Mouse (Mus musculus): ENCODE results near the gene Vsig1.

Gene Vsig1

GRCm38 (mm10) chrX:140907360-140907759 lies at the start of gene Vsig1:
Gene Vsig1, plus strand, starts transcription at chrX:140907608.
- no peak for DNase-seq (ENCODE audit: low spot score)

GRCm38 (mm10) chrX:140862760-140863159 lies 44.6 kb upstream of the Vsig1 start:
- no peak for DNase-seq (ENCODE audit: low spot score)

GRCm38 (mm10) chrX:140863431-140863830 lies 44.0 kb upstream of the Vsig1 start:
- DNase-seq (ENCODE audit: low spot score): no peak

GRCm38 (mm10) chrX:140887193-140887592 lies 20.2 kb upstream of the Vsig1 start:
- DNase-seq (ENCODE audit: low spot score): no peak

GRCm38 (mm10) chrX:140891796-140892195 lies 15.6 kb upstream of the Vsig1 start:
- DNase-seq (ENCODE audit: low spot score): no peak

- DNase-seq (ENCODE audit: low spot score): no peak
These were observed 3.9 kb upstream of the Vsig1 start for GRCm38 (mm10) chrX:140903487-140903886.

- DNase-seq (ENCODE audit: low spot score): no peak
These were observed 13.9 kb downstream of the Vsig1 start for GRCm38 (mm10) chrX:140921321-140921720.

GRCm38 (mm10) chrX:140932066-140932465 lies 24.7 kb downstream of the Vsig1 start:
- no peak for DNase-seq (ENCODE audit: low spot score)

GRCm38 (mm10) chrX:140933263-140933662 lies 25.9 kb downstream of the Vsig1 start:
- DNase-seq (ENCODE audit: low spot score): no peak

- DNase-seq (ENCODE audit: low spot score): no peak
These were observed 28.9 kb downstream of the Vsig1 start for GRCm38 (mm10) chrX:140936271-140936670.

GRCm38 (mm10) chrX:140953618-140954017 lies 46.2 kb downstream of the Vsig1 start:
- no peak for DNase-seq (ENCODE audit: low spot score)

GRCm38 (mm10) chrX:140956272-140956940 lies 49.0 kb downstream of the Vsig1 start, which contains the start of the genes Psmd10 and Atg4a:
Gene Psmd10, minus strand, starts transcription at chrX:140956728.
Gene Atg4a, plus strand, starts transcription at chrX:140956907.
- DNase-seq (ENCODE audit: low spot score): peak; percentile 92

- no peak for DNase-seq (ENCODE audit: low spot score)
These were observed 49.6 kb downstream of the Vsig1 start for GRCm38 (mm10) chrX:140956959-140957358.

- DNase-seq (ENCODE audit: low spot score): no peak
These were observed 71.5 kb downstream of the Vsig1 start for GRCm38 (mm10) chrX:140978943-140979342.

- DNase-seq (ENCODE audit: low spot score): no peak
These were observed 72.1 kb downstream of the Vsig1 start for GRCm38 (mm10) chrX:140979546-140979945.

GRCm38 (mm10) chrX:140980163-140980562 lies 72.8 kb downstream of the Vsig1 start:
- DNase-seq (ENCODE audit: low spot score): no peak

GRCm38 (mm10) chrX:140983206-140983960 lies 76.0 kb downstream of the Vsig1 start:
- no peak for DNase-seq (ENCODE audit: low spot score)

- no peak for DNase-seq (ENCODE audit: low spot score)
These were observed 77.4 kb downstream of the Vsig1 start for GRCm38 (mm10) chrX:140984795-140985194.

GRCm38 (mm10) chrX:140985256-140985655 lies 77.8 kb downstream of the Vsig1 start:
- DNase-seq (ENCODE audit: low spot score): no peak
